Mouse (Mus musculus): Measurements from ENCODE around the gene Nup214. TPM values are rescaled to one million over a fixed set of nuclear protein-coding genes. Genes with fewer than 3 reads are reported as not detected.

Nup214 gene
- polyA plus RNA-seq, 1 experiment from 2014 or later = 40.5 TPM

DNA sequence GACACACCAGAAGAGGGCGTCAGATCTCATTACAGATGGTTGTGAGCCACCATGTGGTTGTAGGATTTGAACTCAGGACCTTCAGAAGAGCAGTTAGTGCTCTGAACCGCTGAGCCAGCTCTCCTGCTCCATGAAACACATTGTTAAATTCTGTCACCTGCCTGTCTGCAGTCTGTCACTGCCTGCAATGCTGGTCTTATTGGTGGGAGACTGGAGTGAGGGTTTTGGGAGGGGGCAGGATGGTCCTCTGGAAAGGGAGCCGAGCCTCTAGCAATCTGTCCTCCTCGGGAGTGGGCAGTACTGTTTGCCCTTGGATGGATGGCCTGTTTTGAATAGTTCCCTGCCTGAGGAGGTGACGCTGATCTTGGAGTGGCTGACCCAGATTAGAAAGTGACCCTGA, 69.6 kb downstream of the Nup214 start:
- Histone ChIP-seq H3K9ac (no peak overlapping the region), H3K27ac (replicated peaks) (no peak overlapping the region), H3K4me1 (replicated peaks) (no peaks in the 10 kb centered on the region), H3K27me3 (no peaks in the 10 kb centered on the region), H3K4me3 (replicated peaks) (no peak overlapping the region), H3K36me3 (replicated peaks) (peaks cover 93% of the 10 kb centered on the region), H3K9me3 (replicated peaks) (no peaks in the 10 kb centered on the region), H3K4me2 (no peak overlapping the region)
- ATAC-seq (ENCODE audit: insufficient read depth) = no peak
- WGBS (ENCODE audit: insufficient replicate concordance) = 67% methylated on average over 5 of the region's 5 CpGs

DNA sequence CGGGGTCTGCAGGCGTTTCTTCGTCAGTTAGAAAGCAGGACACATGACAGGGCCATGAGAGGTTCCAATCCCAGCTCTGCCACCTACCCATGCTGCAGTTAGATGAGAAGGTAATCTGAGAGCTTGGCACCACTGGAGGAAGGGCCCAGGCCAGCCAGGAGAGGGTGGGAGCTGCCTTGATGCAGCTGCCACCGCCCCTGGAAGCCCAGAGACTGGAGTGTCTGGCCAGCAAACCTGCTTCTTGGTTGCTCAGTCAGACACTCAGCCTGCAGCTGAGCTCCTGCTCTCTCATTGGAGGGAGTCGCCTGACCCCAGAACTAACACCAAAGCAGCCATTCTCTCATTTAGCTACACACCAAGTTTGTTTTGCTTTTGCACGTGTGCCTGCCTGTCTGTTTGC, 71.1 kb downstream of the Nup214 start:
- Histone ChIP-seq H3K36me3 (replicated peaks) (peaks cover 95% of the 10 kb centered on the region), H3K27ac (replicated peaks) (no peak overlapping the region), H3K4me3 (replicated peaks) (no peak overlapping the region), H3K4me2 (no peak overlapping the region), H3K9ac (no peak overlapping the region), H3K9me3 (replicated peaks) (no peaks in the 10 kb centered on the region), H3K4me1 (replicated peaks) (no peaks in the 10 kb centered on the region), H3K27me3 (no peaks in the 10 kb centered on the region)
- 86% methylated on average over 6 of the region's 6 CpGs for WGBS (ENCODE audit: insufficient replicate concordance)
- no peak for ATAC-seq (ENCODE audit: insufficient read depth)

DNA sequence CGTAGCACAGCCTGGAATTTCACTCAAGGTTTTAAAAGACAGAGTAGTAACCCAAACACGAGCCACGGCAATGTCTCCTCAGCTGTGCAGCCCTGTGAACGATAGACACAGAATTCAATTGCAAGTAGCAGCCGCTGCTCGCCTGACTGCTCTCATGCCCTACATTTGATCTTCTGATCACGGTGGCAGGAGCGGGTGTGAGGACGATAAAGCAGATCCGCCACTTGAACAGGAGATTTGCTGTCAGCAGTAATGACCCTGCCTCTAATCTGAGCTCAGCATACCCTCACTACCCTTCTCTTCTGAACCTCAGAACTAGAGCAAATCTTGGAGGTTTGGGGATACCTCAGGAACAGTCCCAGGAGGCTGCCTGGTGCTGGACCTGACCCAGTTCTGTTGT, 71.8 kb downstream of the Nup214 start:
- ATAC-seq (ENCODE audit: insufficient read depth) = no peak
- WGBS (ENCODE audit: insufficient replicate concordance) = 85% methylated on average over 10 of the region's 10 CpGs
- peaks cover 97% of the 10 kb centered on the region for H3K36me3 ChIP-seq (replicated peaks)

DNA sequence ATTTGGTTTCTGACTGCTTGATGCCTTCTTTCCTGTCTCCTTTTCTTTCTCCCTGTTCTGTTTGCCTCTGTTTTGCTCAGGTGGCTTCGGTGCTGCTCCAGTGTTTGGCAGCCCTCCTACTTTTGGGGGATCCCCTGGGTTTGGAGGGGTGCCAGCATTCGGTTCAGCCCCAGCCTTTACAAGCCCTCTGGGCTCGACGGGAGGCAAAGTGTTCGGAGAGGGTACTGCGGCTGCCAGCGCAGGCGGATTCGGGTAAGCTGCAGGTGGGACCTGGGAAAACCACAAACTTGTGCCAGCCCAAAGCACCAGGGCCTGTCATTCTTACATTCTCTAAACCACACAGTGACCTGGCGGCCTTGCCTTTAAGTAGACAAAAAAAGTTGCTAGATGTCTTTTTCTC, 73.1 kb downstream of the Nup214 start:
- H3K9me3 ChIP-seq (replicated peaks) = no peaks in the 10 kb centered on the region
- no peak for ATAC-seq (ENCODE audit: insufficient read depth)
- H3K4me2 ChIP-seq = no peak overlapping the region
- no peaks in the 10 kb centered on the region for H3K4me1 ChIP-seq (replicated peaks)
- H3K9ac ChIP-seq = no peak overlapping the region
- 84% methylated on average over 10 of the region's 10 CpGs for WGBS (ENCODE audit: insufficient replicate concordance)
- no peaks in the 10 kb centered on the region for H3K27me3 ChIP-seq
- H3K36me3 ChIP-seq (replicated peaks) = peaks cover 98% of the 10 kb centered on the region
- no peak overlapping the region for H3K27ac ChIP-seq (replicated peaks)
- H3K4me3 ChIP-seq (replicated peaks) = no peak overlapping the region

More for the DNA sequence above, 71.8 kb downstream of the Nup214 start:
- no peak overlapping the region for H3K4me3 ChIP-seq (replicated peaks)
- no peaks in the 10 kb centered on the region for H3K4me1 ChIP-seq (replicated peaks)
- H3K27me3 ChIP-seq = no peaks in the 10 kb centered on the region
- H3K9ac ChIP-seq = no peak overlapping the region
- no peaks in the 10 kb centered on the region for H3K9me3 ChIP-seq (replicated peaks)
- no peak overlapping the region for H3K27ac ChIP-seq (replicated peaks)
- no peak overlapping the region for H3K4me2 ChIP-seq

DNA sequence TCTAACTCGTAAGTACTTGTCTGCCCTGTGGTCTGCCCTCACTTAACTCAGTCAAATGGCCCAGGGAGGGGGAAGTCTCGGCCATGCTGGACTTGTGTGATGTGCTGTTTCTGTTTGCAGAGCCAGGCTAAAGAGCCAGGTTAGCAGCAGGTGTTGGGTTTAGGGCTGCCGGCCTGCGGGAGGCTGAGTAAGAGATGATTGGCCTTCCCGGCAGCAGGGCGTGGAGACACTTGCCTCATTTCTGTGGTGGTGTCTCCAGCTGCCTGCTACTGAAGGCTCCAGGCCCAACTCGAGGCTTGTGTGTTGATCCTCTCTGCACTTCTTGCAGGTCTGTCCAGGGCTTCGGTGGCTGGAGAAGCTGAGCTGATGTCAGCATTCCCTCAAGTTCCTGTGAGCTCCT, 77.6 kb downstream of the Nup214 start:
- Histone ChIP-seq H3K36me3 (replicated peaks) (peaks cover 64% of the 10 kb centered on the region), H3K4me3 (replicated peaks) (no peak overlapping the region), H3K4me1 (replicated peaks) (peaks cover 11% of the 10 kb centered on the region), H3K27ac (replicated peaks) (no peak overlapping the region), H3K9me3 (replicated peaks) (no peaks in the 10 kb centered on the region), H3K27me3 (no peaks in the 10 kb centered on the region), H3K4me2 (no peak overlapping the region), H3K9ac (no peak overlapping the region)
- WGBS (ENCODE audit: insufficient replicate concordance) = 82% methylated on average over 8 of the region's 8 CpGs
- no peak for ATAC-seq (ENCODE audit: insufficient read depth)

DNA sequence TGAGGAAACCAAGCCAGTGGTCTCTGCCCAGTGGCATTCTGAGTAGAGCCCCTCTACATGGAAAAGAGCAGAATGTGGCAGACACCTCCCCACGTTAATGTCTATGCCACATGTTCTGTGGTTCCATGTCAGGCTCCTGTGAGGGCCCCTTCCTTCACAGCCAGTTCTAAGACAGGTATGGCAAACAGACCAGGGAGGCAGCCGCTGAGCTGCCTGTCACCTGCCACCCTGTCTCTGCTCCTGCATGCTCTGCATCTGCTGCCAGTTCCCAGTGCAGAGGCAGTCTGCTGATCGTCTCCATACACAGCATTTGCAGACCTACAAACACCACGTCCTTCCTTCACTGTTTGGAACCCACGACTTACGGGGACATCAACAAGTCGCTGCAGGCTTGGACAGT, 78.2 kb downstream of the Nup214 start:
- H3K4me1 ChIP-seq (replicated peaks) = peaks cover 17% of the 10 kb centered on the region
- H3K4me2 ChIP-seq = no peak overlapping the region
- no peak overlapping the region for H3K9ac ChIP-seq
- ATAC-seq (ENCODE audit: insufficient read depth) = no peak
- H3K4me3 ChIP-seq (replicated peaks) = no peak overlapping the region
- no peaks in the 10 kb centered on the region for H3K9me3 ChIP-seq (replicated peaks)
- H3K27ac ChIP-seq (replicated peaks) = no peak overlapping the region
- H3K27me3 ChIP-seq = no peaks in the 10 kb centered on the region
- H3K36me3 ChIP-seq (replicated peaks) = peaks cover 57% of the 10 kb centered on the region
- WGBS (ENCODE audit: insufficient replicate concordance) = 77% methylated on average over 7 of the region's 7 CpGs

DNA sequence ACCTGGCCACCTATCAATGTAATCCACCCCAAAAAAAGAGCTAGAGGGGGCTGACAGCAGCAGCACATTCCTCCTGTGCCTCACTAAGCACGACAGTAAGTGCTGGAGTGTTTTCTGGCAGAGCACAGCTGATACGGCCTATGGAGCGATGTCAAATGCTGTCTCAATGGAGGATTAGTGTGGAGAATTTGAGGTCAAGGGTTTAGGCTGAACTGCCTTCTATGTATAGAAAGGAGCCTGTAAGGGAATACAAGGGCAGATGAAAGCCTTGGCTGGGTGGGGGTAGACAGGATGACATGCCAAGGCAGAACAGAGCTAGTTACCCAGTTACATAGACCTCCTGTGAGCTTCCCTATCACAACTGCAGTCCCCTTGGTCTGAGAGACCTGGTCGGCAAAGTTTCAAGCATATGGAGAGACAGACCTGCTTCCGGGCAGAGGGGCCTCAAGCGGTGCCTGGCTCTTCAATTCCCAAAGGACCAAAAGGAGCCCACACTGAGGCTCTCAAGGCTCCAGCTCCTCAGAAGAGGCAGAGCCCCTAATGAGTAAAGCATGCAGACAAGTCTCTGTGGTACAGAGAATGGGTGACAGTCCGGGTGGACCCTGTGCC, 81.2 kb downstream of the Nup214 start:
- no peak for ATAC-seq (ENCODE audit: insufficient read depth)
- no peaks in the 10 kb centered on the region for H3K9me3 ChIP-seq (replicated peaks)
- H3K27me3 ChIP-seq = no peaks in the 10 kb centered on the region
- H3K4me2 ChIP-seq = no peak overlapping the region
- 71% methylated on average over 7 of the region's 7 CpGs for WGBS (ENCODE audit: insufficient replicate concordance)
- no peak overlapping the region for H3K27ac ChIP-seq (replicated peaks)
- peaks cover 37% of the 10 kb centered on the region for H3K4me1 ChIP-seq (replicated peaks)
- peaks cover 27% of the 10 kb centered on the region for H3K36me3 ChIP-seq (replicated peaks)
- H3K4me3 ChIP-seq (replicated peaks) = no peak overlapping the region
- no peak overlapping the region for H3K9ac ChIP-seq

DNA sequence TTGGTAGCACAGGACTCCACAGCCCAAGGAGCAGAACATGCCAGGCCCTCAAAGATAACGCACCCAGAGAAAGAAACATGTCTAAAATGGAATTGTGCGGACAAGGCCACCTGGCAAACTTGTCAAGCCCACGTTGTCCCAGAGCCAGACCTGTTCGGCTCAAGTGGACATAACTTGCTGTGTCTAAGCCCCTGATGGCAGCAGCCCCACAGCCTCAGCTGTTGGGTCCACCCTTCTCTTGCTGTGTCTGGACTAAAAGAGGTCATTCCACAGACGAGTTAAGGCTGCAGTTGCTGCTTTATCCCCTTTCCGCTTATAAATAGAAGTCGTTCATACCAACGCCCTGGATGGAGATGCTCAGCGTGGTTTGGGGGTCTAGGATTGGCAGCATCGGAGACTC, 82.3 kb downstream of the Nup214 start:
- Histone ChIP-seq H3K4me3 (replicated peaks) (no peak overlapping the region), H3K9me3 (replicated peaks) (no peaks in the 10 kb centered on the region), H3K27me3 (no peaks in the 10 kb centered on the region), H3K36me3 (replicated peaks) (peaks cover 16% of the 10 kb centered on the region), H3K4me2 (no peak overlapping the region), H3K27ac (replicated peaks) (0 out of 2 replicates have a peak overlapping the region, but pooled peaks have one; percentile 33), H3K4me1 (replicated peaks) (peaks cover 48% of the 10 kb centered on the region), H3K9ac (no peak overlapping the region)
- 67% methylated on average over 10 of the region's 10 CpGs for WGBS (ENCODE audit: insufficient replicate concordance)
- ATAC-seq (ENCODE audit: insufficient read depth) = no peak

DNA sequence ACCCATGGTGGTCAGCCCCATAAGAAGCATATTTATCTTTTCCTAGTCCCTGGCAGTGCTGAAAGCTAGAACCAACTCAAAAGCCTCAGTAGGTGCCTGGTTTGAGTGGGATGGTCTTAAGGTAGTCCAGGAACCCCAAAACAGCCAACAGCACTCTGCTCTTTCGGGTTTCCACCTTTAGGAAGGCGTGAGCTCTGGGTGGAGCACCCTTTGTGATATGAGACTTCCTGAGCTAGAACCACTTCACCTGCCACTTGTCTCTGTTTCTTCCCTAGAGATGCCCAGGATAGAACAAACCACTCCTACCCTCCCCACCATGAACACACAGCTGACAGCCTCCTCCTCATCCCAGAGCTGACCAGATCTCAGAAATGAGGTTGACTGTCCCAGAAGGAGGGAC, 83.1 kb downstream of the Nup214 start:
- 40% methylated on average over 2 of the region's 2 CpGs for WGBS (ENCODE audit: insufficient replicate concordance)
- Histone ChIP-seq H3K4me3 (replicated peaks) (no peak overlapping the region), H3K4me1 (replicated peaks) (peaks cover 56% of the 10 kb centered on the region), H3K36me3 (replicated peaks) (peaks cover 8% of the 10 kb centered on the region), H3K4me2 (no peak overlapping the region), H3K27ac (replicated peaks) (no peak overlapping the region), H3K9me3 (replicated peaks) (no peaks in the 10 kb centered on the region), H3K27me3 (no peaks in the 10 kb centered on the region), H3K9ac (no peak overlapping the region)
- no peak for ATAC-seq (ENCODE audit: insufficient read depth)

DNA sequence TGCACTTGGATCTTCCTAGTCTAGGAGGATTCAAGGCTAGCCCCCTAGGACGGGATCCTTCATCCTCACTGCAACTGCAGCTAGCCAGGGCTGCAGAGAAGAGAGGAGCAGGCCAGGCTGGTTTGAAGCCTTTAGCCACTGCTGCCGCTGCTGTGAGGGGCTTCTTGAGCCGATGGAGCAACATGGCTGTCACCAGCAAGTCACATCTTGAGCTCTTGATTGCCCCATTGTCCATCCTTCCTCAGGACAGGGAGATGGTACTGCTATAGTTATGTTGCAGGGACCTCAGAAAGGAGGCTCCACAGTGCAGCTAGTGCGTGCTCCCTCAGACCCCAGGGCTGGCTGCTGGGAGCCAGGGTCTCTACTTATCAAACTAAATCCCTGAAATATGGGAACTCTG, 83.6 kb downstream of the Nup214 start:
- H3K27me3 ChIP-seq = no peaks in the 10 kb centered on the region
- 0 out of 2 replicates have a peak, but pooled peaks cover 5% of the 10 kb centered on the region for H3K36me3 ChIP-seq (replicated peaks)
- 68% methylated on average over 4 of the region's 4 CpGs for WGBS (ENCODE audit: insufficient replicate concordance)
- H3K4me3 ChIP-seq (replicated peaks) = no peak overlapping the region
- ATAC-seq (ENCODE audit: insufficient read depth) = no peak
- H3K27ac ChIP-seq (replicated peaks) = no peak overlapping the region
- H3K9ac ChIP-seq = no peak overlapping the region
- no peaks in the 10 kb centered on the region for H3K9me3 ChIP-seq (replicated peaks)
- H3K4me1 ChIP-seq (replicated peaks) = peaks cover 61% of the 10 kb centered on the region
- no peak overlapping the region for H3K4me2 ChIP-seq

DNA sequence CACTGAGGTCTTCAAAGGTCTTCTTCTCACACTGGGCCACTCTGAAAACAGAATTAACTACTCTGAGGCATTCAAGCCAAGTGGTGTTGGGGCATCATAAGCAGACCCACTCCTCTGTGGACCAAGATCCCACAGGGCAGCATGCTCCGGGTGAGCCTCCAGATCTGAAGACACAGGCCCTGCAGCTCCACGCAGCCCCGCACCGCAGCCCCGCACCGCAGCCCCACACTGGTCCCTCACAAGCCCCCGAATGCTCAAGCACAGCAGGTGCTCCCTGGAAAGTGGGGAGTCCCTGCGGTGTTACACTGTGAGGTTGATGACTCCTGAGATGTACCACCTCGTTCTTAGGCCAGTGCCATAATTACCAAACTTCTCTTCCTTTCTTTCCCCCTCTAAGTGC, 84.0 kb downstream of the Nup214 start:
- H3K4me2 ChIP-seq = no peak overlapping the region
- H3K36me3 ChIP-seq (replicated peaks) = 0 out of 2 replicates have a peak, but pooled peaks cover 7% of the 10 kb centered on the region
- no peak overlapping the region for H3K27ac ChIP-seq (replicated peaks)
- ATAC-seq (ENCODE audit: insufficient read depth) = no peak
- H3K9me3 ChIP-seq (replicated peaks) = no peaks in the 10 kb centered on the region
- H3K9ac ChIP-seq = no peak overlapping the region
- WGBS (ENCODE audit: insufficient replicate concordance) = 81% methylated on average over 9 of the region's 9 CpGs
- H3K27me3 ChIP-seq = no peaks in the 10 kb centered on the region
- no peak overlapping the region for H3K4me3 ChIP-seq (replicated peaks)
- peaks cover 65% of the 10 kb centered on the region for H3K4me1 ChIP-seq (replicated peaks)

DNA sequence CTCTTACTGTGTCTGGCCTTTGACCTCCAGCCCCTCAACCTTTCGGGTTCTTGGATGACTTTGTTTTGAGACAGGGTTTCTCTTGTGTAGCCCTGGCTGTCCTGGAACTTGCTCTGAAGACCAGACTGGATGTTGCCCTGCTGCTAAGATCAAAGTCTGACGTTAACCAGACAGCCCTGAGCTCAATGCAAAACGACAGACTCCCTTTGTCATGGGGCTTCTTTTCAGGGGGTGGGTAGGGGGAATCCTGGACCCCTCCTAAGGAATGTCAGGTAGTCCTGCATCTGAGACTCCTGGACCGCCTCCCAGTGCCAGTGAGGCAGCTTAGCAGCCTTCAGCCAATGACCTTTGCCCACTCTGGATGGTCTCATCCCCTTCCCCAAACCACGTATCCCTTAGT, 84.5 kb downstream of the Nup214 start:
- WGBS (ENCODE audit: insufficient replicate concordance) = 55% methylated on average over 5 of the region's 5 CpGs
- H3K27ac ChIP-seq (replicated peaks) = no peak overlapping the region

More for the DNA sequence above, 84.5 kb downstream of the Nup214 start:
- Histone ChIP-seq H3K4me2 (no peak overlapping the region), H3K4me1 (replicated peaks) (peaks cover 70% of the 10 kb centered on the region), H3K36me3 (replicated peaks) (0 out of 2 replicates have a peak, but pooled peaks cover 7% of the 10 kb centered on the region), H3K27me3 (no peaks in the 10 kb centered on the region), H3K9ac (no peak overlapping the region), H3K9me3 (replicated peaks) (no peaks in the 10 kb centered on the region), H3K4me3 (replicated peaks) (no peak overlapping the region)
- ATAC-seq (ENCODE audit: insufficient read depth) = no peak
